Mouse (Mus musculus) C2C12 (cell line): ENCODE measurements around the gene Tsnax.

Experiments used
- CTCF ChIP-seq: IDR thresholded peaks from one replicate; pipeline ENCODE4 v1.5.1; 2011; ENCODE audit not compliant: control insufficient read depth, insufficient read depth, insufficient read length
- FOSL1 ChIP-seq: IDR thresholded peaks from one replicate; pipeline ENCODE4 v1.8.0; 2011; ENCODE audit warnings: mild to moderate bottlenecking, low read length; ENCODE audit not compliant: poor library complexity, insufficient read depth, severe bottlenecking
- MAX ChIP-seq: IDR thresholded peaks from one replicate; pipeline ENCODE4 v1.6.1; 2011; ENCODE audit warnings: mild to moderate bottlenecking, control low read depth
- MYOG ChIP-seq: IDR thresholded peaks from one replicate; pipeline ENCODE4 v1.6.1; 2011; ENCODE audit not compliant: control insufficient read depth, insufficient read length; ENCODE audit errors: extremely low read depth

- TF ChIP-seq CTCF (no peak), FOSL1 (no peak), MYOG (no peak), MAX (no peak)
These were observed 34.8 kb upstream of the Tsnax start for GRCm38 (mm10) chr8:124978026-124978425.
